Mouse (Mus musculus) testis, adult 2 months (tissue): ENCODE measurements at regions not wholly inside any gene's neighbourhood (a gene's known extent, or its start where the extent isn't known, plus 50 kb on each side); places are given as distances from the start of the nearest gene placed in this dataset.

Experiments used
- CTCF ChIP-seq: fragments of 200-500 bp; IDR thresholded peaks from 2 replicates; pipeline ENCODE4 v1.5.1; 2012; ENCODE audit warnings: low read depth, mild to moderate bottlenecking, inconsistent platforms, low read length, moderate library complexity; ENCODE audit not compliant: control insufficient read depth, insufficient read depth, insufficient replicate concordance
- POLR2A ChIP-seq: fragments of 200-500 bp; IDR thresholded peaks from 2 replicates; pipeline ENCODE4 v1.6.1; 2012; ENCODE audit warnings: low read depth, mild to moderate bottlenecking, inconsistent platforms, low read length, moderate library complexity; ENCODE audit not compliant: control insufficient read depth

DNA sequence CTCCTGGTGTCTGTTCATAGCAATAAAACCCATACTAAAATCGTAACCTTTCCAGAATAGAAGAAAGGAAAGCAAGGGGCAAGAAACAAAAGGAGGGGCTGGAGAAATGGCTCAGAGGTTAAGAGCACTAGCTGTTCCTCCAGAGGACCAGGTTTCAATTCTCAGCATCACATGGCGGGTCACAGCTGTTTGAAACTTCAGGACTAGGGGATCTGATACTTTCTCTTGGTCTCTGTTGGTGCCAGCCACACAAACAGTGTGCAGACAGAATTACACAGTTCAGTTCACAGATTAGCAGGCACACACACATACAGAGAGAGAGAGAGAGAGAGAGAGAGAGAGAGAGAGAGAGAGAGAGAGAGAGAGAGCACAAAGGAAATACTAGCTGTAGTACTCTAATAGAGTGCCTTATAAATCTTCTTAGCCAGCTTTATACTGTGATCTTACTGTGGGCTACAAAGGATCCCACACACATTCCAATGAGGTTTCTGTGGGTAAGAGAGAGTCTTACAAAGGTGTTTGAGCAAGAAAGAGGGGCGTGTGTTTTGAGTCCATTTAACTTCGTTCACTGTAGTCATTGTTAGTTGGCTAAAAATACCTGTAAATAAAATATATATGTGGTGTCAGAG is 89.2 kb upstream of the Cops8 start:
- TF ChIP-seq POLR2A, result no peak
- TF ChIP-seq CTCF, result no peak
